Mouse (Mus musculus): ENCODE data around the gene Dpf2. TPM values are rescaled to one million over a fixed set of nuclear protein-coding genes. Genes with fewer than 3 reads are reported as not detected.

Dpf2 gene
- polyA plus RNA-seq, 1 experiment: 71.5 TPM

GRCm38 (mm10) chr19:5862335-5863085, 50.3 kb downstream of the Dpf2 start:
- Histone ChIP-seq H3K27ac (ENCODE audit: insufficient read depth, low read depth, low read length) (no peak overlapping the region), H3K4me3 (ENCODE audit: insufficient read depth, low read depth, low read length) (no peak overlapping the region), H3K4me1 (ENCODE audit: control insufficient read depth, insufficient read depth, low read length) (no peaks in the 10 kb centered on the region), H3K27me3 (replicated peaks; ENCODE audit: control insufficient read depth, insufficient read depth, low read length) (no peaks in the 10 kb centered on the region), H3K36me3 (ENCODE audit: control insufficient read depth, insufficient read depth, low read length) (no peaks in the 10 kb centered on the region; the same call in none of the 2 replicates)
- 96% methylated on average over 14 of the region's 14 CpGs for WGBS
- DNase-seq: no peak
- TF ChIP-seq POLR2A (IDR thresholded peaks at IDR 0.05; ENCODE audit: low read depth, low read length) (no peak), CTCF (conservative IDR thresholded peaks at IDR 0.05; ENCODE audit: insufficient read depth, insufficient read length, low read depth, low read length) (0 out of 2 replicates have a peak, but pooled peaks have one; percentile 20)

GRCm38 (mm10) chr19:5856604-5857003, 56.2 kb downstream of the Dpf2 start:
- H3K4me3 ChIP-seq (ENCODE audit: insufficient read depth, low read depth, low read length): no peak overlapping the region
- WGBS: 93% methylated on average over 9 of the region's 9 CpGs
- no peaks in the 10 kb centered on the region; the same call in 1 of the 2 replicates for H3K36me3 ChIP-seq (ENCODE audit: control insufficient read depth, insufficient read depth, low read length)
- no peaks in the 10 kb centered on the region for H3K4me1 ChIP-seq (ENCODE audit: control insufficient read depth, insufficient read depth, low read length)
- no peak overlapping the region for H3K27ac ChIP-seq (ENCODE audit: insufficient read depth, low read depth, low read length)
- no peaks in the 10 kb centered on the region for H3K27me3 ChIP-seq (replicated peaks; ENCODE audit: control insufficient read depth, insufficient read depth, low read length)
- TF ChIP-seq CTCF (conservative IDR thresholded peaks at IDR 0.05; ENCODE audit: insufficient read depth, insufficient read length, low read depth, low read length): no peak
- no peak for TF ChIP-seq POLR2A (IDR thresholded peaks at IDR 0.05; ENCODE audit: low read depth, low read length)
- DNase-seq: no peak

- WGBS: 83% methylated on average over 12 of the region's 12 CpGs
- no peak overlapping the region for H3K4me3 ChIP-seq (ENCODE audit: insufficient read depth, low read depth, low read length)
- TF ChIP-seq CTCF (conservative IDR thresholded peaks at IDR 0.05; ENCODE audit: insufficient read depth, insufficient read length, low read depth, low read length) (no peak), POLR2A (IDR thresholded peaks at IDR 0.05; ENCODE audit: low read depth, low read length) (no peak)
- peak overlapping the region; percentile 48; the same call in 1 of the 2 replicates for H3K27ac ChIP-seq (ENCODE audit: insufficient read depth, low read depth, low read length)
- no peaks in the 10 kb centered on the region; the same call in 1 of the 2 replicates for H3K36me3 ChIP-seq (ENCODE audit: control insufficient read depth, insufficient read depth, low read length)
- H3K4me1 ChIP-seq (ENCODE audit: control insufficient read depth, insufficient read depth, low read length): peaks cover 35% of the 10 kb centered on the region
- DNase-seq: no peak
- H3K27me3 ChIP-seq (replicated peaks; ENCODE audit: control insufficient read depth, insufficient read depth, low read length): no peaks in the 10 kb centered on the region
Measured at GRCm38 (mm10) chr19:5852035-5852722, 60.6 kb downstream of the Dpf2 start.

GRCm38 (mm10) chr19:5851481-5851971, 61.3 kb downstream of the Dpf2 start:
- H3K27ac ChIP-seq (ENCODE audit: insufficient read depth, low read depth, low read length): peak overlapping the region; percentile 48; the same call in 1 of the 2 replicates
- peaks cover 35% of the 10 kb centered on the region for H3K4me1 ChIP-seq (ENCODE audit: control insufficient read depth, insufficient read depth, low read length)
- 76% methylated on average over 5 of the region's 5 CpGs for WGBS
- peak; percentile 34 for DNase-seq
- no peaks in the 10 kb centered on the region for H3K27me3 ChIP-seq (replicated peaks; ENCODE audit: control insufficient read depth, insufficient read depth, low read length)
- no peaks in the 10 kb centered on the region; the same call in 1 of the 2 replicates for H3K36me3 ChIP-seq (ENCODE audit: control insufficient read depth, insufficient read depth, low read length)
- no peak for TF ChIP-seq POLR2A (IDR thresholded peaks at IDR 0.05; ENCODE audit: low read depth, low read length)
- no peak for TF ChIP-seq CTCF (conservative IDR thresholded peaks at IDR 0.05; ENCODE audit: insufficient read depth, insufficient read length, low read depth, low read length)
- H3K4me3 ChIP-seq (ENCODE audit: insufficient read depth, low read depth, low read length): no peak overlapping the region

- TF ChIP-seq CTCF (conservative IDR thresholded peaks at IDR 0.05; ENCODE audit: insufficient read depth, insufficient read length, low read depth, low read length) (no peak), POLR2A (IDR thresholded peaks at IDR 0.05; ENCODE audit: low read depth, low read length) (no peak)
- H3K4me1 ChIP-seq (ENCODE audit: control insufficient read depth, insufficient read depth, low read length): peaks cover 35% of the 10 kb centered on the region
- H3K27me3 ChIP-seq (replicated peaks; ENCODE audit: control insufficient read depth, insufficient read depth, low read length): no peaks in the 10 kb centered on the region
- H3K4me3 ChIP-seq (ENCODE audit: insufficient read depth, low read depth, low read length): no peak overlapping the region
- no peak overlapping the region for H3K27ac ChIP-seq (ENCODE audit: insufficient read depth, low read depth, low read length)
- H3K36me3 ChIP-seq (ENCODE audit: control insufficient read depth, insufficient read depth, low read length): no peaks in the 10 kb centered on the region; the same call in 1 of the 2 replicates
- WGBS: 80% methylated on average over 3 of the region's 3 CpGs
- no peak for DNase-seq
Measured at GRCm38 (mm10) chr19:5850860-5851259, 62.0 kb downstream of the Dpf2 start.

- 6% methylated on average over 11 of the region's 11 CpGs for WGBS
- no peaks in the 10 kb centered on the region; the same call in 1 of the 2 replicates for H3K36me3 ChIP-seq (ENCODE audit: control insufficient read depth, insufficient read depth, low read length)
- peak overlapping the region; percentile 97 for H3K27ac ChIP-seq (ENCODE audit: insufficient read depth, low read depth, low read length)
- DNase-seq: peak; percentile 98
- H3K4me3 ChIP-seq (ENCODE audit: insufficient read depth, low read depth, low read length): no peak overlapping the region
- H3K4me1 ChIP-seq (ENCODE audit: control insufficient read depth, insufficient read depth, low read length): peaks cover 35% of the 10 kb centered on the region
- H3K27me3 ChIP-seq (replicated peaks; ENCODE audit: control insufficient read depth, insufficient read depth, low read length): no peaks in the 10 kb centered on the region
- TF ChIP-seq POLR2A (IDR thresholded peaks at IDR 0.05; ENCODE audit: low read depth, low read length) (no peak), CTCF (conservative IDR thresholded peaks at IDR 0.05; ENCODE audit: insufficient read depth, insufficient read length, low read depth, low read length) (peak; percentile 95)
Measured at GRCm38 (mm10) chr19:5849843-5850527, 62.8 kb downstream of the Dpf2 start.
